Mouse (Mus musculus) mouse embryonic stem cell (cell line): Measurements from ENCODE around the gene Dcxr.
"Not testable (repeated sequence)": the region's sequence is repeated elsewhere in the genome, so short reads cannot be mapped to it uniquely, and the experiment has no call there.

Experiments used
- in situ Hi-C, 2 experiments: fragments of 300-500 bp; cut with MboI; formaldehyde crosslinking; loops; 1 replicate in 1 of 2; 3 replicates in 1 of 2; pipeline ENCODE4 v1.14.3; 2019 to 2020; ENCODE audit warnings: low sequenced_read_pairs in 2 of 2, low pct_unique_long_range_greater_than_20kb in 1 of 2, mixed read lengths in 1 of 2; ENCODE audit not compliant: unreplicated experiment in 1 of 2

Gene Dcxr

DNA sequence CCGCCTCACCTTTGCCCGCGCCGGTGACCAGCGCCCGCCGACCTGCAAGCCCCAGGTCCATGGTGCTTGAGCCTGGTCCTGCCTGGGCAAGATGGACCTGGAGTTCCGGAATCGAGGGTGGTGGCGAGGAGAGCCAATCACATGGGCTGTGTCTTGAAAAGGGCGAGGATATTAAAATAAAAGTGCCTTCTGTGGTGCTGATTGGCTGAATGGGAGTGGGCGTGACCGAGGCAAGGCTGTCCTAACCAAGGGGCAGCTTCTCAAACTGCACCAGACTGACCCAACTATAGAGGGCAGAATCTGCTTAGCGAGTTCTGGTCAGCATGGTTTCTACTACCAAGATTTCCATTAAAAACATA, at the start of gene Dcxr:
Gene Dcxr, minus strand, starts transcription at position 113 of the 359 bp plus-strand sequence.
- in situ Hi-C loops: loop anchor here (5.0 to 10.0 kb wide), 4 partner anchors 40 to 308 kb away; partner anchors contain the start of gene Cd7 (in 1 of the 2)

DNA sequence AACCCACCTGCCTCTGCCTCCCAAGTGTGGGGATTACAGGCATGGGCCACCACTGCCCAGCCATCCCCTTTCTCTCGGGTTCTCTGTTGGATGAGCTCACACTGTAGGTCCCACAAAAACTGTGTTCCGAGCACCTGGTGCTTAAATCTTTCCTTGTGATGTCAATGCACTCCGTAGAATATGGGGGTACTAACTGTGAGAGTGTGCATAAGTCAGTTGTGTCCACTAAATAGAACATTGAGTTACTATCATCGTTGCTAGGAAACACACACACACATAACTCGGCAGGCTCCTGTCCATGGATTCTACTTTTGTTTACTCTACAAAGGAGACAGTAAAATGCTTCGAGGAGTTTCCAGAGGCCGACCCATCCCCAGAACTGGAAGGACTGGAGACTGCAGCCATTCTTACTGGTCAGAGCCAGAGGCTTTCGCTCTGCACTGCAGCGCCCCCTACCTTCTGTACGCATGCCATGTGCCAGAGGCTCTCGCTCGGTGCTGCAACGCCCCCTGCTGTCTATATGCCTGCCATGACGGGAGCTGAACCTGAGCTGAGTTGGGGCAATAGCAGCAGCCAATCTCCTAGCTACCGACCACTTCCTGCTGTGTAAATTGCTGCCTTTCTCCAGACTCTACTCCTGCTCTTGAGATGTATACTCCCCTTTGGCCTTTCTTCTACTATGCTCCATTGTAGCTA, 48.8 kb upstream of the Dcxr start:
- in situ Hi-C loops: no loop called here

DNA sequence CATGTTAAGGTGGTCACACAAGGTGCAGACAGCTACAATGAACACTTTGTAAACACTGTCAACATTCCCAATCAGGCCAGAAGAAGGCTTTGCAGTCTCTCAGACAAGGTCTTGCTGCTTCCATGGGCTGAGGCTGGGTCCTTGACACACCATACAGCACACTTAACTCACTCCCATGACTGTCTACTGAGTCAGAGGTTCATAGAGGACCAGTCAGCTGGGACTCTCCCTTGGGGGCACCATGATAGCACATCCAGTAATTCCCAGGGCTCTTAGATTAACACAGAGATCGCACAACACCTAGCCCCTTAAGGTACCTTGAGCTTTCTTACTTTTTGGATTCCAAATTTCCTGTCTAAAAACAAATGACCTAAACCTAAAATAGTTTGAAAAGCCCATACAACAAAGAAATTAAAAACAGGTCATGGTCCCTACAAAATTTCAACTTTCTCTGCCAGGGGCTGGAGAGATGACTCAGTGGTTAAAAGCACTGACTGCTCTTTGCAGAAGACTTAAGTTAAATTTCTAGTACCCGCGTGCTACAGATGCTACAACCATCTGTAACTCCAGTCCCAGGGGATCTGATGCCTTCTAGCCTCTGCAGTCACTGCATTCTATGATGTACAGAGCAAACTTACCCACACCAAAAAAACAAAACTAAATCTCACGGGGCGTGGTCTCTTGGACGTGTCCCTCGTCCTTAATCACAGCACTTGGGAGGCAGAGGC, 46.5 kb upstream of the Dcxr start:
- in situ Hi-C loops: loop anchor here in 1 of 2 experiments (5.0 kb wide), 1 partner anchor 46 kb away; the partner anchor contains the start of gene Dcxr

DNA sequence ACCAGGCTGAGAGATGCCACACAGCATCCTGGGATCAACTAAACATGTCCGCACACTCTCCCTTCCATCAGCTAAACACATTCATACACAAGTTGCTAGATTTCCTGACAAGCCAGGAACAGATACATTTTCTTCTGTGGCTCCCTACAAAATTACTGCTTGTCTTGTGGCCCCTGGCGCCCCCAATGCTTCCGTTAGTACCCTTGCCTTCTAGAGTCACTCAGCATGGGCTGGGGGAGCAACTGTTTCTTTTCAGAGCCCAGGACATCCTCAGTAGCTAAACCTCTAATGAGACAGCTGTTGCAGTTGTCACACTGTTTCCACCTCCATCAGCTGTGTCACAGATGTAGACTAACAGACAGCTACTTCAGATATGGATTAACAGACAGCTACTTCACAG, 45.7 kb upstream of the Dcxr start:
- in situ Hi-C loops: loop anchor here in 1 of 2 experiments (5.0 kb wide), 1 partner anchor 45 kb away; the partner anchor contains the start of gene Dcxr

DNA sequence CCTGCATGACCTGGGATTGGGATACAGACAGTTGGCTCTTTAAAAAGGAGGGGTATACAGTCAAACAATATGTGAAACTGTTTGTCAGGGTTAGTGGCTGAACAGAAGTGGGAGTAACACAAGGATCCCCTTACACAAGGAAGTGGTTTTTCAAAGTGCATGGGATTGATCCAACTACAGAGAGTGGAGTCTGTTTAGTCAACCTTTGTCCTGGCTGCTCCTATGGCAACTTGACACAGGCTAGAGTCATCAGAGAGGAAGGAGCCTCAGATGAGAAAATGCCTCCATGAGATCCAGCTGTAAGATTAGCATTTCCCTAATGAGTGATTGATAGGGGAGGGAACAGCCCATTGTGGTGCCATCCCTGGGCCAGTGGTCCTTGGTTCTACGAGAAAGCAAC, 41.1 kb upstream of the Dcxr start:
- in situ Hi-C loops: loop anchor here in 1 of 2 experiments (5.0 kb wide), 1 partner anchor 41 kb away; the partner anchor contains the start of gene Dcxr

DNA sequence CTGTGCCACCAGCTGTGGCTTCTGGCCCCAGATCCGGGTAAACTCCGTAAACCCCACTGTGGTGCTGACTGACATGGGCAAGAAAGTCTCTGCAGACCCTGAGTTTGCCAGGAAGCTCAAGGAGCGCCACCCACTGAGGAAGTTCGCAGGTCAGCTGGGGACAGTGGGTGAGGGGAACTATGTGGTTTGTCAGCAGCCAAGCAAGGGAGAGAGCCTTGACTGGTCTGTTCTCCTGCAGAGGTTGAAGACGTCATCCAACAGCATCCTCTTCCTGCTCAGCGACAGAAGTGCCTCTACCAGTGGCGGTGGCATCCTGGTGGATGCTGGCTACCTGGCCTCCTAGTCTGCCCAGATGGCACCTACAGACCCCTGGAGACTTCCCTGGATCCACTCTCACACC, 39.9 kb upstream of the Dcxr start:
- in situ Hi-C loops: loop anchor here in 1 of 2 experiments (5.0 kb wide), 1 partner anchor 40 kb away; the partner anchor contains the start of gene Dcxr

DNA sequence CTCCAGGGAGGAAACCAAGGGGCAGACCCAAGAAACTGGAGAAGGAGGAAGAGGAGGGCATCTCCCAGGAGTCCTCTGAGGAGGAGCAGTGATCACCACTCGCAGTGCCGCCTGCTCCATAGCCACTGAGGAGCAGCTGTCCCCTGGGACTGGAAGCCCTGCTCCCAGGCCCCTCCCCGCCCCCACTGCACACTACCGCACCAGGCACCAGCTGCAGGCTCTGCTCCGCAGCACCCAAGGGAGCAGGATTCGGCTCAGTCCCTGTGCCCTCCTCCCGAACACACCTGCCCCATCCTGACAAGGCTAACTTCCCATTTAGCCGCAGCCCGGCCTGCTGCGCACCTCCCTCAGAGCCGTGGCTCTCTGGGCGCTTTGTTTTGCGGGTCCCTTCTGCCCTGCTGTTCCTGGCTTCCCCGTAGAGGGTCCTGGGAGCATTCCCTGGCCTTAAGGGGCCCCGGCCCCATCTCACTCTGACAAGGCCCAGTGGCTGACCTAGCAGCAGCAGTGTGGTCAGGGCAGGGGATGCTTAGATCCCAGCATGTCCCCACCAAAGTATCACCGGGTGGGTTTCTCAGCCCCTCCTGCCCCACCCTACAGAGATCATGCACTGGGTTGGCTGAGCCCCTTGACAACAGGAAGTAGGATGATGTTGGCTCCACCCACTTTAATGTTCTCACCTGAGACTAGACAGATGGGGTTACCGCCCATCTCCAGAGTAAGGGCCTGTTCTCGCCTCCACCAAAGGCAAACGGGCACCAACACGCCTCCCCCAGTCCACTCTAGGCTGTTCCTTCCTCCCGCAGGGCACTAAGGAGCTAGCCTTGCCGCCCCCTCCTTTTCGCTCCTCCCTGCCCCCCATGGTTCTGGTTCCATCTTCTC, 36.3 kb upstream of the Dcxr start:
- in situ Hi-C loops: not testable (repeated sequence)

DNA sequence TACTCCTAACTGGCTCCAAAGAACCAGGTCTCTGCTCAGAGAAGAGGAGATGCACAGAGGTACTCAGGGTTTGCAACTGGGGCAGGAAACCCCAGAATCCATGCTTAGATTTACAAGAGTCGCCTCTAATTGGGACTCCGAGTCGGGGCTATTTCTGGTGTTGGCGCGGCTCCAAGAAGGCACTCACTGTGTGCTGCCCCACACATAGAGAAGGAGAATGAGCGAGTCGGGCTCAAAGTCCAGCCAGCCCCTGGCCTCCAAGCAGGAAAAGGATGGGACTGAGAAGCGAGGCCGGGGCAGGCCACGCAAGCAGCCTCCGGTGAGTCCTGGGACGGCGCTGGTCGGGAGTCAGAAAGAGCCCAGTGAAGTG, 35.6 kb upstream of the Dcxr start, which contains the start of gene Hmga1b:
Gene Hmga1b, plus strand, starts transcription at position 123 of the 370 bp plus-strand sequence.
- in situ Hi-C loops: not testable (repeated sequence)

DNA sequence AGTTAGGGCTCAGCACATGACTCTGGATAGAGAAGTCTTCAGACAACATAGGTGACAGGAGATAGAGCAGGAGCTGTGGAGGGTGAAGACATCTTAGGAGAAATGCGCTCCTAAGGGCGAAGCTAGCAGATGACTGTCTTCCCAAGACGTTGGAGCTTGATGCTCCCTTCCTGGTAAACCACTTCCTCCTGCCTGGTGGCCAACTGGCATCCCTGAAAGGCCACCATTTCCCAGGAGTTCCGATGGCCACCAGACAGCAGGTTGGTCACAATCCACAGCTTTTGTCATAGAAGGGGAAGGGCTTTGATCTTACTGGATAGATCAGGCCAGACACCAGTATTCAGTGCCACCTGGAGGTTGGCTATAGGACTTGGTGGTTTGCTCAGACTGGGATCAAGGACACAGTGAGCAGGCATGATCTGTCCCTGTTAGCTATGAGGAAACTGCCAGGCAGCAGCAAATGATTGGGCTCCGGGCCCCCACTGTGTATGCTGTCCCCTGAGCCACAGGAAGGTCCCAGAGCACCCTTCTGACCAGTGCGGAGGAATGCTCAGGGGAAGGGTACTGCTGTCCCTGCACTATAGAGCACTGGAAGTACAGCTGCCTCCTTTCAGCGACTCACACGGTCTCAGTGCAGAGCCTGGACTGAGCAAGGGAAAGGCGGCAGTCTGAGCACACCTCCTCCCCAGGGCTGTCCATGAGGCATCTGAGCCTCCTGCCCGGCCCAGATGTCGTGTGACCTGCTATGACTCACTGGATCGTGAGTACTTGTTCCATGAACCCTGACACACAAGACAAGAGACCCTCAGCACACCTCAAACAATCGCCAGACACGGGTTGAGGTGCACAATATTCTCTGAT, 35.0 kb upstream of the Dcxr start:
- in situ Hi-C loops: no loop called here

DNA sequence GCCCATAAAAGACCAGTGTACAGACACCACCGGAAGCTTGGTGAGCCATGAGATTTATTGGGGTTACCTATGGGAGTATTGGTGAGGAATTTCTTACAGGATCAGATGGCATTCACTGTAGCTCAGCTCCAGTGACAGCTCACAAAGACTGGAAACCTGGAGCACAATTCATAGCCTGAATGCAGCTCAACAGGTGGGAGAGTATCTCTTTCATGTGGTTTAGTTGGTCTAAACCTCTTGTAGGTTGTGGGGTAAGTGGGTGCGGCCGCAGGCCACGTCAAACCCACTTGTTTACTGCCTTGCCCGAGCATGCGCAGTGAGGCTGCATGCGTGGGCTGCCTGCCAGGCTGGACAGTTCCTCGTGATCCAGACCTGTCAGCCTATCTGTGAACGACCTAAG, 33.2 kb upstream of the Dcxr start:
- in situ Hi-C loops: no loop called here

DNA sequence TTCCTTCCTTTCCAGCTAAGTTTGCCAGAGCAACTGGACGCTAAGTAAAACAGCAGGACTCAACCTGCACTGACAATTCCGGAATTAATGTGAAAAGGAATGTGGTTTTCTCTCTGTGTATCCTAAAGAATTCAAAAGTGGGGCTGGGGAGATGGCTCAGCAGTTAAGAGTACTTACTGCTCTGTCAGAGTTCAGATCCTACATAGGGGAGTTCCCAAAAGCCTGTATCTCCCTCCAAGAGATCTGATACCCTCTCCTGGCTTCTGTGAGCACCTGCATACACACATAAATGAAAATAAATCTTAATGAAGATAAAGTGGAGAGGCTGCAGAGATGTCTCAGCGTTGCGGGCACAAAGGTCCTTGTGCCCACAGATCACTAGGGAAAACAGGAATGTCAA, 24.5 kb upstream of the Dcxr start:
- in situ Hi-C loops: no loop called here

DNA sequence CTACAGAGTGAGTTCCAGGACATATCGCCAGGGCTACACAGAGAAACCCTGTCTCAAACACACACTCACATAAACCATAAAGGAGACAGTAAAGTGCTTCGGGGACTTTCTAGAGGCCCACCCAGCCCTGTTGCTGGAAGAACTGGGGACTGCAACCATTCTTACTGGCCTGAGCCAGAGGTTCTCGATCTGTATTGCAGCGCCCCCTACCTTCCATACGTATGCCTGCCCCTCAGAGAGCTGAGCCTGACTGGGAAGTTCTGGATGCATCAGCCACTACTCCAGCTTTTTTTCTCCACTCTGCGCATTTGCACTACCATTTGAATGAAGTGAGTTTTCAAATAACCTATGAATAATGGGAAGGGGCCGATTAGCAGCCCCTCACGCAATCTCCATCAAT, 22.3 kb upstream of the Dcxr start:
- in situ Hi-C loops: no loop called here

DNA sequence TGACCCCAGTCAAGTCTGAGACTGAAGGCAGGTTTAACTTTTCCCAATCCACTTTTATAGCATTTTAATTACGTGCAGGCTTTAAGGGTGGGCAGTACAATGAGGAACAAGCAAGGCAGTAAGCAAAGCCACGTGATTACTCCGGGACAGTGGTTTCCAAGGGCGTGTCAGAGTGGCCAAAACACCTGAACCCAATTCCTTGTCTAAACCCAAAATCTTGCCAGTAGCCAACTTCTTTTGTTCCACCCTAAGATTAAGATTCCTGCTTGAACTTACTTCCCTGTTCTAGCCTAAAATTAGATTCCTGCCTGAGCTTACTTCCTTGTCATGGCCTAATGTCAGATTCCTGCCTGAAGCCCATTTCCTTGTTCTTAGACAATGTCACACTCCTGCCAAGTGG, 20.9 kb upstream of the Dcxr start:
- in situ Hi-C loops: no loop called here

DNA sequence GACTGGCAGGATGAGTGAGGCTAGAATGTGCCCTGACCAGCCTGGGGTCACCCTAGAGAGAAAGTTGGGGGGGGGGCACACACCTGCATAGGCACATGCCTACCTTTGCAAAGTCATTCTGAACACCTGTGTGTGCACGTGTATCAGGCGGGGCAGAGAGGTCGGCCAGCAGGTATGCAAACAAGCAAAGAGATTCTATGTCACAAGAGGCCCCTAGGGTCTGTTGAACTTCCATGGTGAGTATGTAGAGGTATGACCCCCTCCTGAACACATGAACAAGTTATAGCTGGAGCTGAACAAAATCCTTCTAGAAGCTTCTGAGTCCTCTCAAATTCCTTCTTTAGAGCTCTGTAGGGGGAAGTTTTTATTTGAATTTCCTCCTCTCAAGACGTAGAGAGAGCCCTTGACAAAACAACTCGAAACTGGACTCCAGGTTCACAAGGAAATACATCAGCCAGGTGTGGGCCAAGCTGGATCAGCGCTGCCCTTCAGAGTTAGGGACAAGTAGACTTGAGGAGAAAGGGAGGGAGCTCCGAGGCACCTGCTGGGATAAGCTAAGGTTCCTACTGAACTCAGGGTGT, 17.1 kb upstream of the Dcxr start:
- in situ Hi-C loops: no loop called here

DNA sequence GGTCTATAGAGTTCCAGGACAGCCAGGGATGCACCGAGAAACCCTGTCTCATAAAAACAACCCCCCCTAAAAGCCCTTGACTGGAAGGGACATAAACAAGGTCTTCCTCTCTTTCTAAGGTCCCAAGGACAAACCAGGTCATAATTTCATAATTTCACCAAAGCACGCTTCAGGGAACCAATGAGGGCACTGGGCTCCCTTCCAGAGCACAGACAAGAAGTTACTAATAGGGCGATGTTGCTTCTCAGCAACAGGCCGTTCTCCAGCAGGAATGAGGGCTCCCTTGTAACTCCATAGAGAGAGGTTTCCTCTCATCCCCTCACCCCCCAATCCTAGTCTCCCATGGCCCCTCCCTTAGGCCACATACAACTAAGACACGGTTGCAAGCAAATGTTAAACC, 13.9 kb upstream of the Dcxr start:
- in situ Hi-C loops: no loop called here

DNA sequence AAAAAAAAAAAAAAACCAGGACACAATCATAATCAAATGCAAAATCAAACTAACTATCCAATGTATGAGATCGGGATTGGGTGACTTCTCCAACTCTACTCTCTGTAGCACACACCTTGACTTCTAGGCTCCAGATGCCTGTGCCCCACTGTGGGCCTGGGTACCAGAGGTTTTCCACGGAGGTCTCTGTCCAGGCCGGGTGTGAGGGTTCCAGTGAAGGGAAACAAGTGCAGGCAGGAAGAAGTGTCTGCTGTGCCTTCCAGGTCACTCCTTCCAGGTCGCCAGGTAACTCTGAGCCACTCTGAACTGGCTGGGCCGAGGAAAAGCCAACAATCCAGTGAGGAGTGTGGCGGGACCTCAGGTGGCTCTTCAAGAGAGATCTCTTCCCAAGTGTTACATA, 9.3 kb upstream of the Dcxr start:
- in situ Hi-C loops: no loop called here

DNA sequence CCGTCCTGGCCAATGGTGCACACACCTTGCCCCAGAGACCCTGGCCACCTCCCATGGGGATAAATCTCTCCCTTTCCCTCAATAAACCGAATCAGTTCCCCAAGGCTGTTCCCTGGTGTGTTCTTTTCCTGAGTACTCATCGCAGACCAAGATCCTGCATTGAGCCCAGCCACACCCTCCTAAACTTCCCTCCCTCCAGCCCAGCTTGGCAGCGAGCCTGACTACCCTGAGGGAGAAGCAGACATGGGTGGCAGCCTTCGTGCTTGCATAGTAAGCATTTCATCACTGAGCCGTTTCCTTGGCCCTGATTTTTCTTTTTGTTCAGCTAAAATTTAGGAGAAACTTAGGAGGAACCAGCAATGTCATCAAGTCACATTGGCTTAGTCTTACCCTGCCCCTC, 6.4 kb upstream of the Dcxr start:
- in situ Hi-C loops: no loop called here
